Mouse (Mus musculus) cerebellum, adult 9-11 months (tissue): ENCODE measurements around the gene Ptprh.
A peak's percentile ranks its signal among the peaks of the same experiment; 100 is the strongest.

Experiments used
- DNase-seq: peaks from one replicate; pipeline ENCODE4 v3.0.0; 2022

Ptprh gene

GRCm38 (mm10) chr7:4522292-4522691, 81.5 kb downstream of the Ptprh start:
- no peak for DNase-seq

- DNase-seq, result no peak
These were observed 82.4 kb downstream of the Ptprh start for GRCm38 (mm10) chr7:4521231-4522003.

GRCm38 (mm10) chr7:4518487-4518886, 85.4 kb downstream of the Ptprh start:
- no peak for DNase-seq

GRCm38 (mm10) chr7:4516332-4517050, 87.3 kb downstream of the Ptprh start, which contains the start of gene Tnnt1:
Gene Tnnt1, minus strand, starts transcription at chr7:4516382.
- no peak for DNase-seq

GRCm38 (mm10) chr7:4515853-4516252, 88.0 kb downstream of the Ptprh start:
- DNase-seq, result no peak

GRCm38 (mm10) chr7:4513829-4514712, 89.8 kb downstream of the Ptprh start:
- no peak for DNase-seq

GRCm38 (mm10) chr7:4513236-4513635, 90.6 kb downstream of the Ptprh start:
- no peak for DNase-seq

- no peak for DNase-seq
These were observed 92.2 kb downstream of the Ptprh start for GRCm38 (mm10) chr7:4511489-4512224.

GRCm38 (mm10) chr7:4509863-4510608, 93.8 kb downstream of the Ptprh start:
- DNase-seq, result peak; percentile 1

GRCm38 (mm10) chr7:4508739-4509116, 95.1 kb downstream of the Ptprh start:
- DNase-seq, result no peak

GRCm38 (mm10) chr7:4508062-4508738, 95.6 kb downstream of the Ptprh start:
- no peak for DNase-seq

GRCm38 (mm10) chr7:4507220-4507619, 96.6 kb downstream of the Ptprh start:
- no peak for DNase-seq

- peak; percentile 44 for DNase-seq
These were observed 99.0 kb downstream of the Ptprh start for GRCm38 (mm10) chr7:4504646-4505435.

- DNase-seq, result no peak
These were observed 100.0 kb downstream of the Ptprh start for GRCm38 (mm10) chr7:4503858-4504257.

- DNase-seq, result peak; percentile 52
These were observed 100.7 kb downstream of the Ptprh start for GRCm38 (mm10) chr7:4503100-4503499.

- DNase-seq, result peak; percentile 79
These were observed 101.3 kb downstream of the Ptprh start for GRCm38 (mm10) chr7:4502421-4503090.

GRCm38 (mm10) chr7:4501558-4502397, 102.1 kb downstream of the Ptprh start, which contains the start of gene Ppp1r12c:
Gene Ppp1r12c, minus strand, starts transcription at chr7:4501680.
- peak; percentile 96 for DNase-seq

GRCm38 (mm10) chr7:4500892-4501471, 102.9 kb downstream of the Ptprh start:
- DNase-seq, result peak; percentile 82
